ENCODE assay signal across 8 mouse cellular contexts in the genomic region with DNA sequence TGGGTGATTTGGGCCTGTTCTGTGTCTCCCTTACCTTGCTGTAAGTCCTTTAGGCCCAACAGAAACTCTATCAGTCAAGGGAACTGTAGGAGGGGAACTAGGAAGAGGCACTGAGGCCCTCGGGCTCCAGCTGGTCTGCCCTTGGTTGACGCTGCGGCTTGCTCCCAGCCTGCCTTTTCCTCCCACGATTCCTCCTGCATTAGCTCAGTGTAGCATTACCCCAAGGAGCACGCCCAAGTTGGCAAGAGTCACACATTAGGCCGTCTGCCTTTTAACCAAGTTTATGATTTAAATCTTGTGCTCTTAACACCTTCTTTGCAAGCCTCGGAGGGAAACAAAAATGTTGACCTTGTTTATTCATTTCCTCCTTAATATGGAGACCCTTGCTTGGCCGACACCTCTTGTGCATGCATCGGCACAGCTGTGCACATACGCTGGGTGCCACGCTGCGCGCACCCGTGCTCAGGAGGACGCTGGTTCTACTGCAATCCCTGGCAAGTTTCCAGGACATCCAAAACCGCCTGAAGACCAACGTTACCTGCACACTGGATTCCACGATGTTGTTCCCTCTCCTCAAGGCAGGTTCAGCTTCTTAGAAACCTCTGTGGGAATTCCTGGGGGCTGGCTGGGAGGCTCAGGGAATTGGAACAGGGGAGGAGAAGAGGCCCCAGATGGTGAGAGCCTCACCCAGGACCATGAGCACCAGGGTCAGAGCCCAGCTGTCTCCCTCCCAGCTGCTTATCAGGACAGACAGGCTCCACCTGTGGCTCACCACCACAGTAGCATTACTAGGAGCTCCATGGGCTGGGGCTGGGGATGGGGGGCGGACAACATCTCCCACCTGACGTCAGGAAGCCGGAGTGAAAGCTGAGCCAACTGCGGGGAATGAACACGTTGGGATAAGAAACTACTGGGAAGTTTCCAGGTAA. TPM values are rescaled to one million over a fixed set of nuclear protein-coding genes. Genes with fewer than 3 reads are reported as not detected.
DNase-seq lines count a peak whose midpoint lies in the region; ATAC-seq lines count a peak whose summit lies in the region.
"Had no signal": no experiment of that assay in that cellular context is flagged by ENCODE, and none has a peak within 500 bp of the region (broad histone marks: within the 10 kb centered on the region; RNA-seq: fewer than 3 reads in every experiment).

No protein-coding gene starts in this region.

- peak; percentile 10 for DNase-seq in kidney, adult 11 months
- no peak for DNase-seq in kidney, adult 18-20 months
- peak; percentile 33 for DNase-seq in kidney, adult 9 months
- DNase-seq in ovary, postnatal 14 days (ENCODE audit: low spot score): peak; percentile 29
- no peak for DNase-seq in left cerebral cortex, adult 11 months (ENCODE audit: low spot score)
- DNase-seq in yolk sac, embryonic 10.5 days (ENCODE audit: low spot score): no peak
- DNase-seq: retina, postnatal 1 day had no signal

- H3K9ac ChIP-seq in heart, embryonic 16.5 days (ENCODE audit: low read length): no peak overlapping the region

- H3K4me1 ChIP-seq in heart, embryonic 16.5 days (ENCODE audit: control insufficient read depth, insufficient read depth, low read length): no peaks in the 10 kb centered on the region

- no peak overlapping the region for H3K4me3 ChIP-seq in heart, embryonic 16.5 days (ENCODE audit: low read length)

- no peak overlapping the region for H3K4me2 ChIP-seq in heart, embryonic 16.5 days (ENCODE audit: low read depth, low read length)

- H3K36me3 ChIP-seq in heart, embryonic 16.5 days (ENCODE audit: control insufficient read depth, insufficient read depth): no peaks in the 10 kb centered on the region

- peak overlapping the region; percentile 38; the same call in 1 of the 2 replicates for H3K27ac ChIP-seq in heart, embryonic 16.5 days (ENCODE audit: low read length)

- ATAC-seq in heart, embryonic 16.5 days (replicated peaks; ENCODE audit: extremely low read depth, insufficient read depth, low FRiP score): 0 out of 2 replicates have a peak, but pooled peaks have one; percentile 43

- 72% methylated on average over 23 of the region's 23 CpGs for WGBS in heart, embryonic 16.5 days

- H3K9me3 ChIP-seq in heart, embryonic 16.5 days (replicated peaks; ENCODE audit: control insufficient read depth, low read length): no peaks in the 10 kb centered on the region

- H3K27me3 ChIP-seq in heart, embryonic 16.5 days (ENCODE audit: control insufficient read depth, insufficient read depth, low read length): no peaks in the 10 kb centered on the region

RNA-seq across cellular contexts. Expression of gene Wnt5b, which starts 21.6 kb away (rescaled TPM):
- polyA plus RNA-seq in heart, embryonic 16.5 days (2015; fragmentation: Nextera tagmentation; extraction: Ambion mirVana): 5.1 and 5.6 TPM in 2 replicates

Comparison
In these comparisons a context has a peak if more than half of its experiments do, and no peak if none do; other contexts are left out.
1. DNase-seq: peak in kidney, adult 11 months (single experiment), kidney, adult 9 months (single experiment) and ovary, postnatal 14 days (single experiment); none in kidney, adult 18-20 months (single experiment), left cerebral cortex, adult 11 months (single experiment) and yolk sac, embryonic 10.5 days (single experiment).